Comparison of ENCODE assay signal across 9 mouse cellular contexts in the genomic region with DNA sequence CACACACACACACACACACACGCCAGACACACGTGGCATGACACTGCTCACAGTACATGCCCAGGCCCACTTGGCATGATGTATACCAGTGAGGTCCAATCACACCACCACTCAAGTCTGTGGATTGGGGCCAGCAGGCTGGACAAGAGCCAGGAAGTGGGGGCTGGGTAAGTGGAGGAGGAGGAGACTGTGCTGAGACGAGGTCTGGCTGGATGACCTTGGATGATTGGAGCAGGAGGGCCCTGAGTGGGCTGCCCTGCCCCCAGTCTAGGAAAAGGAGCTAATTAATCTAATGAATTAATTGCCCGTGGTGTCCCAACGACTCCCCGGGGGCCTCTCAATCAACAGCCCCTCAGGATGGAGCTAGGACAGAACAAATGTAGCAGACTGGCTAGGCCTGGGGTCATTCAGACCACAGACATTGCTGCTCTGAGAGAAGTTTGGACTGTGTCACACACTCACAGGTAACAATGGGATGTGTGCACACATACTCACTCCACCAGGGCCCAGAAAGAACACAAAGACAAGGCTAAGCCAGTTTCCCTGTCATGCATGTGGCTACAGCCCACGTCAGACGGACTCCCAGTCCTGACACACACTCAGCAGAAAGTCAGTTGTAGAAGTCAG. TPM values are rescaled to one million over a fixed set of nuclear protein-coding genes. Genes with fewer than 3 reads are reported as not detected.
A peak's percentile ranks its signal among the peaks of the same experiment; 100 is the strongest.
DNase-seq lines count a peak whose midpoint lies in the region; ATAC-seq and TF ChIP-seq lines count a peak whose summit lies in the region.
"Had no signal": no experiment of that assay in that cellular context is flagged by ENCODE, and none has a peak within 500 bp of the region (broad histone marks: within the 10 kb centered on the region; RNA-seq: fewer than 3 reads in every experiment).

No protein-coding gene starts in this region.

- no peak overlapping the region for H3K4me2 ChIP-seq in heart, embryonic 13.5 days
- H3K4me2 ChIP-seq in stomach, embryonic 14.5 days (replicated peaks; ENCODE audit: low read depth, low read length), result no peak overlapping the region
- no peak overlapping the region for H3K4me2 ChIP-seq in stomach, postnatal 0 days (replicated peaks; ENCODE audit: low read depth)
- H3K4me2 ChIP-seq in liver, postnatal 0 days (ENCODE audit: low read depth, low read length), result no peak overlapping the region

- 53% methylated on average over 8 of the region's 8 CpGs for WGBS in heart, embryonic 13.5 days
- WGBS in stomach, embryonic 14.5 days, result 53% methylated on average over 8 of the region's 8 CpGs
- WGBS in stomach, postnatal 0 days, result 64% methylated on average over 8 of the region's 8 CpGs
- WGBS in liver, postnatal 0 days (ENCODE audit: insufficient replicate concordance), result 67% methylated on average over 8 of the region's 8 CpGs

- TF ChIP-seq CTCF in stomach, postnatal 0 days (IDR thresholded peaks at IDR 0.05; ENCODE audit: low read depth), result no peak
- TF ChIP-seq CTCF in liver, postnatal 0 days (IDR thresholded peaks at IDR 0.05; ENCODE audit: low read depth), result no peak

- H3K27me3 ChIP-seq in heart, embryonic 13.5 days (replicated peaks), result peaks cover 27% of the 10 kb centered on the region
- peaks cover 4% of the 10 kb centered on the region; the same call in 1 of the 2 replicates for H3K27me3 ChIP-seq in stomach, embryonic 14.5 days (ENCODE audit: control insufficient read depth, insufficient read depth, low read length)
- H3K27me3 ChIP-seq in stomach, postnatal 0 days (ENCODE audit: control insufficient read depth, insufficient read depth, low read length), result no peaks in the 10 kb centered on the region
- H3K27me3 ChIP-seq in liver, postnatal 0 days (ENCODE audit: insufficient read depth, low read length), result peaks cover 8% of the 10 kb centered on the region; the same call in 1 of the 2 replicates

- H3K9me3 ChIP-seq in heart, embryonic 13.5 days, result no peaks in the 10 kb centered on the region
- no peaks in the 10 kb centered on the region for H3K9me3 ChIP-seq in stomach, embryonic 14.5 days (ENCODE audit: control insufficient read depth, low read depth, low read length)
- no peaks in the 10 kb centered on the region for H3K9me3 ChIP-seq in stomach, postnatal 0 days (ENCODE audit: control insufficient read depth, low read length)
- H3K9me3 ChIP-seq in liver, postnatal 0 days (ENCODE audit: low read length), result no peaks in the 10 kb centered on the region

- intact Hi-C loops in heart, postnatal 36 days (cut with DNase I), result no loop called here

- DNase-seq in heart, postnatal 36 days, result no peak
- DNase-seq in stomach, postnatal 0 days (ENCODE audit: low spot score), result no peak
- peak; percentile 37 for DNase-seq in kidney, postnatal 14 days
- no peak for DNase-seq in liver, postnatal 0 days
- no peak for DNase-seq in frontal cortex, postnatal 36 days (ENCODE audit: low spot score in 2 of 2)
- DNase-seq in left cerebral cortex, adult 8-10 months (ENCODE audit: low spot score in 2 of 2), result no peak

- no peak for TF ChIP-seq EP300 in stomach, postnatal 0 days (optimal IDR thresholded peaks at IDR 0.05)
- no peak for TF ChIP-seq EP300 in liver, postnatal 0 days (IDR thresholded peaks at IDR 0.05; ENCODE audit: low read depth)

- H3K27ac ChIP-seq in heart, embryonic 13.5 days (replicated peaks), result no peak overlapping the region
- H3K27ac ChIP-seq in stomach, embryonic 14.5 days (ENCODE audit: low read length), result no peak overlapping the region
- no peak overlapping the region for H3K27ac ChIP-seq in stomach, postnatal 0 days (replicated peaks)
- no peak overlapping the region for H3K27ac ChIP-seq in liver, postnatal 0 days (ENCODE audit: low read depth)

- no peaks in the 10 kb centered on the region for H3K36me3 ChIP-seq in heart, embryonic 13.5 days
- H3K36me3 ChIP-seq in stomach, embryonic 14.5 days (ENCODE audit: control insufficient read depth, insufficient read depth, low read length), result no peaks in the 10 kb centered on the region
- H3K36me3 ChIP-seq in stomach, postnatal 0 days (ENCODE audit: control insufficient read depth, insufficient read depth, low read length), result no peaks in the 10 kb centered on the region
- no peaks in the 10 kb centered on the region for H3K36me3 ChIP-seq in liver, postnatal 0 days (replicated peaks; ENCODE audit: insufficient read depth, low read length)

- peak; percentile 2; the same call in 1 of the 2 replicates for ATAC-seq in heart, embryonic 13.5 days (ENCODE audit: extremely low read depth, insufficient number of reproducible peaks, low FRiP score, low TSS enrichment)
- 0 out of 2 replicates have a peak, but pooled peaks have one; percentile 24 for ATAC-seq in stomach, embryonic 14.5 days (ENCODE audit: insufficient number of reproducible peaks, insufficient read depth, low FRiP score, low read depth)
- ATAC-seq in stomach, postnatal 0 days (ENCODE audit: low FRiP score, low TSS enrichment), result no peak; the same call in 1 of the 2 replicates
- no peak for ATAC-seq in liver, postnatal 0 days

- no peak overlapping the region for H3K4me3 ChIP-seq in heart, embryonic 13.5 days
- H3K4me3 ChIP-seq in stomach, embryonic 14.5 days (ENCODE audit: low read depth, low read length), result no peak overlapping the region
- H3K4me3 ChIP-seq in stomach, postnatal 0 days (ENCODE audit: low read depth, low read length), result no peak overlapping the region
- H3K4me3 ChIP-seq in liver, postnatal 0 days (ENCODE audit: low read depth, low read length), result no peak overlapping the region

- H3K9ac ChIP-seq in heart, embryonic 13.5 days, result no peak overlapping the region
- no peak overlapping the region for H3K9ac ChIP-seq in stomach, embryonic 14.5 days (replicated peaks; ENCODE audit: low read depth, low read length)
- H3K9ac ChIP-seq in stomach, postnatal 0 days (ENCODE audit: low read length), result no peak overlapping the region
- no peak overlapping the region for H3K9ac ChIP-seq in liver, postnatal 0 days (replicated peaks)

- H3K4me1 ChIP-seq in heart, embryonic 13.5 days, result 0 out of 2 replicates have a peak, but pooled peaks cover 4% of the 10 kb centered on the region
- no peaks in the 10 kb centered on the region for H3K4me1 ChIP-seq in stomach, embryonic 14.5 days (ENCODE audit: control insufficient read depth, insufficient read depth, low read length)
- no peaks in the 10 kb centered on the region for H3K4me1 ChIP-seq in stomach, postnatal 0 days (replicated peaks; ENCODE audit: control insufficient read depth, insufficient read depth)
- H3K4me1 ChIP-seq in liver, postnatal 0 days (ENCODE audit: insufficient read depth), result no peaks in the 10 kb centered on the region

RNA-seq across cellular contexts. Expression of a gene that starts 7.7 kb away (rescaled TPM):
- polyA plus RNA-seq in heart, embryonic 13.5 days (2015; fragmentation: Nextera tagmentation; extraction: Ambion mirVana), result 0.09 and 0.12 TPM in 2 replicates
- under 1 TPM; 0.19 to 0.36 TPM for total RNA-seq in heart, postnatal 36 days (2021)
- 0.75 and 0.91 TPM in 2 replicates for polyA plus RNA-seq in stomach, embryonic 14.5 days (2014; fragmentation: Nextera tagmentation; extraction: Ambion mirVana)
- polyA plus RNA-seq in stomach, postnatal 0 days (2015; fragmentation: Nextera tagmentation; extraction: Ambion mirVana), result 0.34 and 0.35 TPM in 2 replicates
- not detected in 2 replicates for polyA plus RNA-seq in liver, postnatal 0 days (2015; fragmentation: Nextera tagmentation; extraction: Ambion mirVana)
- total RNA-seq in left cerebral cortex, adult 8-10 months (2022), result 10 to 100 TPM; 24.9 to 27.1 (median 25.8) TPM

RNA-seq across cellular contexts. Expression of a gene that starts 19.3 kb away (rescaled TPM):
- polyA plus RNA-seq in heart, embryonic 13.5 days (2015; fragmentation: Nextera tagmentation; extraction: Ambion mirVana), result 2.2 and 2.8 TPM in 2 replicates
- total RNA-seq in heart, postnatal 36 days (2021), result 1 to 10 TPM; 2.0 to 2.5 TPM
- 3.0 and 6.1 TPM in 2 replicates for polyA plus RNA-seq in stomach, embryonic 14.5 days (2014; fragmentation: Nextera tagmentation; extraction: Ambion mirVana)
- polyA plus RNA-seq in stomach, postnatal 0 days (2015; fragmentation: Nextera tagmentation; extraction: Ambion mirVana), result 36.1 and 40.5 TPM in 2 replicates
- 0.70 and 1.4 TPM in 2 replicates for polyA plus RNA-seq in liver, postnatal 0 days (2015; fragmentation: Nextera tagmentation; extraction: Ambion mirVana)
- 1 to 10 TPM; 1.4 to 2.3 (median 2.0) TPM for total RNA-seq in left cerebral cortex, adult 8-10 months (2022)

RNA-seq across cellular contexts. Expression of a gene that starts 23.5 kb away (rescaled TPM):
- not detected in 2 replicates for polyA plus RNA-seq in heart, embryonic 13.5 days (2015; fragmentation: Nextera tagmentation; extraction: Ambion mirVana)
- total RNA-seq in heart, postnatal 36 days (2021), result not detected
- not detected in 2 replicates for polyA plus RNA-seq in stomach, embryonic 14.5 days (2014; fragmentation: Nextera tagmentation; extraction: Ambion mirVana)
- 0.02 TPM in 1 of 2 replicates, not detected in the other for polyA plus RNA-seq in stomach, postnatal 0 days (2015; fragmentation: Nextera tagmentation; extraction: Ambion mirVana)
- not detected in 2 replicates for polyA plus RNA-seq in liver, postnatal 0 days (2015; fragmentation: Nextera tagmentation; extraction: Ambion mirVana)
- total RNA-seq in left cerebral cortex, adult 8-10 months (2022), result not detected
- total RNA-seq: gastrocnemius, postnatal 4 days had no signal

RNA-seq across cellular contexts. Expression of a gene that starts 38.3 kb away (rescaled TPM):
- 0.32 and 0.33 TPM in 2 replicates for polyA plus RNA-seq in heart, embryonic 13.5 days (2015; fragmentation: Nextera tagmentation; extraction: Ambion mirVana)
- total RNA-seq in heart, postnatal 36 days (2021), result under 1 TPM in 1 of 2 experiments, not detected in 1; 0.70 TPM
- polyA plus RNA-seq in stomach, embryonic 14.5 days (2014; fragmentation: Nextera tagmentation; extraction: Ambion mirVana), result 0.30 and 0.46 TPM in 2 replicates
- 0.34 and 0.46 TPM in 2 replicates for polyA plus RNA-seq in stomach, postnatal 0 days (2015; fragmentation: Nextera tagmentation; extraction: Ambion mirVana)
- polyA plus RNA-seq in liver, postnatal 0 days (2015; fragmentation: Nextera tagmentation; extraction: Ambion mirVana), result 0.25 TPM in 1 of 2 replicates, not detected in the other
- total RNA-seq in left cerebral cortex, adult 8-10 months (2022), result 1 to 10 TPM in 1 of 4 experiments, under 1 TPM in 1, not detected in 2; 0.64 to 2.2 TPM

RNA-seq across cellular contexts. Expression of a gene that starts 38.3 kb away (rescaled TPM):
- 513 and 605 TPM in 2 replicates for polyA plus RNA-seq in heart, embryonic 13.5 days (2015; fragmentation: Nextera tagmentation; extraction: Ambion mirVana)
- total RNA-seq in heart, postnatal 36 days (2021), result 1,000 to 10,000 TPM; 1,276 to 1,377 TPM
- 290 and 313 TPM in 2 replicates for polyA plus RNA-seq in stomach, embryonic 14.5 days (2014; fragmentation: Nextera tagmentation; extraction: Ambion mirVana)
- 513 and 521 TPM in 2 replicates for polyA plus RNA-seq in stomach, postnatal 0 days (2015; fragmentation: Nextera tagmentation; extraction: Ambion mirVana)
- polyA plus RNA-seq in liver, postnatal 0 days (2015; fragmentation: Nextera tagmentation; extraction: Ambion mirVana), result 759 and 760 TPM in 2 replicates
- 10 to 100 TPM; 52.0 to 61.0 (median 58.8) TPM for total RNA-seq in left cerebral cortex, adult 8-10 months (2022)

Comparison
In these comparisons a context has a peak if more than half of its experiments do, and no peak if none do; other contexts are left out.
1. ATAC-seq: peak in heart, embryonic 13.5 days (single experiment) and stomach, embryonic 14.5 days (single experiment); none in stomach, postnatal 0 days (single experiment) and liver, postnatal 0 days (single experiment).